13 mouse cellular contexts compared by ENCODE assay signal in genomic region chr14:58709861-58710260, GRCm38 (mm10).
DNase-seq lines count a peak whose midpoint lies in the region; ATAC-seq lines count a peak whose summit lies in the region.
"Had no signal": no experiment of that assay in that cellular context is flagged by ENCODE, and none has a peak within 500 bp of the region (broad histone marks: within the 10 kb centered on the region; RNA-seq: fewer than 3 reads in every experiment).

No protein-coding gene starts in this region.

- peak; percentile 52 for DNase-seq in kidney, adult 11 months
- peak; percentile 39 to 44 for DNase-seq in cerebellum, postnatal 10 days
- peak; percentile 51 for DNase-seq in layer of hippocampus, adult 9-11 months
- no peak for DNase-seq in spleen, postnatal 14 days (ENCODE audit: low spot score in 2 of 2)
- DNase-seq in T-cell, adult 2 months (ENCODE audit: low spot score), result no peak
- DNase-seq: gastrocnemius, postnatal 36 days; spleen, adult 18-20 months had no signal

- no peak for ATAC-seq in kidney, embryonic 15.5 days (replicated peaks; ENCODE audit: low FRiP score)
- ATAC-seq in cerebellum, adult (ENCODE audit: insufficient number of reproducible peaks, low FRiP score, low TSS enrichment), result peak; percentile 83
- ATAC-seq in erythroid progenitor cell, adult 5-6 weeks (replicated peaks; ENCODE audit: low FRiP score, poor library complexity, severe bottlenecking), result no peak

- H3K36me3 ChIP-seq in kidney, embryonic 15.5 days, result no peaks in the 10 kb centered on the region
- H3K36me3 ChIP-seq: G1E; midbrain, embryonic 12.5 days had no signal

- H3K4me3 ChIP-seq in kidney, embryonic 15.5 days (replicated peaks), result no peak overlapping the region
- H3K4me3 ChIP-seq: layer of hippocampus, adult 2 months; midbrain, embryonic 12.5 days had no signal

- no peak overlapping the region for H3K9ac ChIP-seq in kidney, embryonic 15.5 days
- H3K9ac ChIP-seq: midbrain, embryonic 12.5 days had no signal

- 68% methylated on average over 7 of the region's 7 CpGs for WGBS in kidney, embryonic 15.5 days

- H3K9me3 ChIP-seq in kidney, embryonic 15.5 days (replicated peaks), result no peaks in the 10 kb centered on the region
- H3K9me3 ChIP-seq: midbrain, embryonic 12.5 days had no signal

- H3K4me2 ChIP-seq in kidney, embryonic 15.5 days, result no peak overlapping the region
- H3K4me2 ChIP-seq: midbrain, embryonic 12.5 days had no signal

- no peaks in the 10 kb centered on the region for H3K4me1 ChIP-seq in kidney, embryonic 15.5 days
- H3K4me1 ChIP-seq: midbrain, embryonic 12.5 days had no signal

- H3K27ac ChIP-seq in kidney, embryonic 15.5 days, result no peak overlapping the region
- H3K27ac ChIP-seq: layer of hippocampus, adult 2 months; midbrain, embryonic 12.5 days had no signal

- no peaks in the 10 kb centered on the region for H3K27me3 ChIP-seq in kidney, embryonic 15.5 days
- H3K27me3 ChIP-seq: midbrain, embryonic 12.5 days had no signal

Comparison
In these comparisons a context has a peak if more than half of its experiments do, and no peak if none do; other contexts are left out.
1. DNase-seq: peak in kidney, adult 11 months (single experiment), cerebellum, postnatal 10 days (2 of 2) and layer of hippocampus, adult 9-11 months (single experiment); none in spleen, postnatal 14 days (0 of 2) and T-cell, adult 2 months (single experiment).